Mouse (Mus musculus) cerebellum, adult 2 months (tissue): ENCODE data around the gene Araf. TPM values are rescaled to one million over a fixed set of nuclear protein-coding genes. Genes with fewer than 3 reads are reported as not detected.
"Not testable (repeated sequence)": the region's sequence is repeated elsewhere in the genome, so short reads cannot be mapped to it uniquely, and the experiment has no call there.

Source experiments
- DNase-seq, 2 experiments: peaks; one replicate each; pipeline ENCODE4 v3.0.0; 2021
- H3K27ac ChIP-seq: fragments of 200-500 bp; 2 replicates; pipeline ENCODE4 v1.5.1; 2012; ENCODE audit warnings: low read length, control low read depth, inconsistent platforms; ENCODE audit not compliant: insufficient read depth
- H3K27me3 ChIP-seq: fragments of 200-500 bp; 2 replicates; pipeline ENCODE4 v1.6.1; 2012; ENCODE audit warnings: inconsistent platforms, mild to moderate bottlenecking, low read length, moderate library complexity; ENCODE audit not compliant: control insufficient read depth, insufficient read depth
- H3K4me1 ChIP-seq: fragments of 200-500 bp; 2 replicates; pipeline ENCODE4 v1.6.1; 2011; ENCODE audit warnings: low read length; ENCODE audit not compliant: control insufficient read depth, insufficient read depth
- H3K4me3 ChIP-seq: fragments of 200-500 bp; replicated peaks from 2 replicates; pipeline ENCODE3; 2011; ENCODE audit warnings: mild to moderate bottlenecking, low read depth, low read length, control low read depth; ENCODE audit not compliant: insufficient read depth
- CTCF ChIP-seq: fragments of 200-500 bp; IDR thresholded peaks from 2 replicates; pipeline ENCODE4 v1.5.1; 2011; ENCODE audit warnings: low read depth, mild to moderate bottlenecking, control low read depth, low read length, moderate library complexity, borderline replicate concordance; ENCODE audit not compliant: insufficient read depth
- POLR2A ChIP-seq: fragments of 200-500 bp; IDR thresholded peaks from 2 replicates; pipeline ENCODE4 v1.6.1; 2011; ENCODE audit warnings: low read length, control low read depth, borderline replicate concordance; ENCODE audit not compliant: insufficient read depth
- WGBS: fragments of 180-500 bp; shearing (Covaris S2); methylation state at CpG from one replicate; pipeline ENCODE4 v1.1.7; 2018; 5-methylcytosine and 5-hydroxymethylcytosine counted together
- polyA plus RNA-seq: library from polyadenylated mRNA; depleted of rRNA; stranded (reverse); fragments of >200 nt; gene quantifications from 2 replicates; pipeline ENCODE4 v1.2.3, GENCODE M21; 2012

The Araf gene
- polyA plus RNA-seq, 1 experiment: 306 TPM

- 61% methylated on average over 3 of the region's 3 CpGs for WGBS
- H3K27ac ChIP-seq: no peak overlapping the region
- H3K27me3 ChIP-seq: no peaks in the 10 kb centered on the region
- TF ChIP-seq POLR2A (no peak), CTCF (no peak)
- no peak for DNase-seq
- H3K4me3 ChIP-seq: no peak overlapping the region
- no peaks in the 10 kb centered on the region for H3K4me1 ChIP-seq
Observed at GRCm38 (mm10) chrX:20792417-20792816, 5.2 kb upstream of the Araf start.

- Histone ChIP-seq H3K4me3 (no peak overlapping the region), H3K4me1 (no peaks in the 10 kb centered on the region), H3K27ac (no peak overlapping the region), H3K27me3 (no peaks in the 10 kb centered on the region)
- TF ChIP-seq POLR2A: no peak
- TF ChIP-seq CTCF: no peak
- no peak for DNase-seq
- WGBS: 65% methylated on average over 7 of the region's 7 CpGs
Observed at GRCm38 (mm10) chrX:20793230-20793629, 4.4 kb upstream of the Araf start.

- Histone ChIP-seq H3K4me1 (no peaks in the 10 kb centered on the region), H3K4me3 (no peak overlapping the region), H3K27me3 (no peaks in the 10 kb centered on the region), H3K27ac (no peak overlapping the region)
- WGBS: 27% methylated on average over 5 of the region's 5 CpGs
- no peak for DNase-seq
- TF ChIP-seq POLR2A (no peak), CTCF (no peak)
Observed at GRCm38 (mm10) chrX:20794229-20794628, 3.4 kb upstream of the Araf start.

- H3K27ac ChIP-seq: peak overlapping the region; percentile 84
Observed at GRCm38 (mm10) chrX:20798141-20798796, 655 bp downstream of the Araf start.

GRCm38 (mm10) chrX:20798797-20799147 lies 1.2 kb downstream of the Araf start:
- Histone ChIP-seq H3K4me3 (peak overlapping the region; percentile 96), H3K4me1 (no peaks in the 10 kb centered on the region), H3K27me3 (no peaks in the 10 kb centered on the region), H3K27ac (peak overlapping the region; percentile 84)
- TF ChIP-seq CTCF (no peak), POLR2A (no peak)
- WGBS: 14% methylated on average over 7 of the region's 7 CpGs
- no peak for DNase-seq

More at GRCm38 (mm10) chrX:20798141-20798796, 655 bp downstream of the Araf start:
- WGBS: 7% methylated on average over 21 of the region's 21 CpGs
- peak; percentile 83 to 88 for DNase-seq
- TF ChIP-seq POLR2A: peak; percentile 48; the same call in 1 of the 2 replicates
- no peak for TF ChIP-seq CTCF
- Histone ChIP-seq H3K4me1 (no peaks in the 10 kb centered on the region), H3K4me3 (peak overlapping the region; percentile 96), H3K27me3 (no peaks in the 10 kb centered on the region)

GRCm38 (mm10) chrX:20801456-20801855 lies 3.8 kb downstream of the Araf start:
- H3K27ac ChIP-seq: no peak overlapping the region
- TF ChIP-seq POLR2A (no peak), CTCF (no peak)
- no peak for DNase-seq

GRCm38 (mm10) chrX:20804301-20804700 lies 6.7 kb downstream of the Araf start:
- peak in 1 of 2 experiments; percentile 10 for DNase-seq
- not testable (repeated sequence) for H3K27me3 ChIP-seq, H3K4me3 ChIP-seq, H3K4me1 ChIP-seq, H3K27ac ChIP-seq
- WGBS: 0% methylated on average over 1 of the region's 1 CpGs

More at GRCm38 (mm10) chrX:20801456-20801855, 3.8 kb downstream of the Araf start:
- Histone ChIP-seq H3K27me3 (no peaks in the 10 kb centered on the region), H3K4me3 (no peak overlapping the region), H3K4me1 (no peaks in the 10 kb centered on the region)
- 77% methylated on average over 2 of the region's 2 CpGs for WGBS

- WGBS: 33% methylated on average over 1 of the region's 1 CpGs
- TF ChIP-seq CTCF (no peak), POLR2A (no peak)
- Histone ChIP-seq H3K27me3 (no peaks in the 10 kb centered on the region), H3K27ac (no peak overlapping the region), H3K4me1 (no peaks in the 10 kb centered on the region), H3K4me3 (no peak overlapping the region)
- DNase-seq: no peak
Observed at GRCm38 (mm10) chrX:20806295-20806694, 8.7 kb downstream of the Araf start.

- Histone ChIP-seq H3K27ac (no peak overlapping the region), H3K4me3 (no peak overlapping the region), H3K27me3 (no peaks in the 10 kb centered on the region), H3K4me1 (peaks cover 6% of the 10 kb centered on the region)
- TF ChIP-seq CTCF (no peak), POLR2A (no peak)
- peak; percentile 37 to 63 for DNase-seq
- WGBS: 27% methylated on average over 6 of the region's 6 CpGs
Observed at GRCm38 (mm10) chrX:20816974-20817373, 19.4 kb downstream of the Araf start.
